Mouse (Mus musculus): ENCODE data around the gene Pdf. TPM values are rescaled to one million over a fixed set of nuclear protein-coding genes. Genes with fewer than 3 reads are reported as not detected.

Pdf gene
- polyA plus RNA-seq, 1 experiment from 2014 or later = 13.5 TPM

Small RNAs within 50 kb of the gene (microRNA-seq; reads per million reads assigned to microRNA genes)
- gene Mir7075 = 0.74 reads per million

Other genes starting within 250 kb of the Pdf start
- gene Has3, start 178.4 kb downstream of the Pdf start, polyA plus RNA-seq (2015; fragmentation: Nextera tagmentation; extraction: Ambion mirVana) = 0.02 and 0.04 TPM in 2 replicates
- 26.1 and 27.7 TPM in 2 replicates for gene Utp4, start 155.0 kb downstream of the Pdf start, polyA plus RNA-seq (2015; fragmentation: Nextera tagmentation; extraction: Ambion mirVana)
- gene Sntb2, start 112.9 kb downstream of the Pdf start, polyA plus RNA-seq (2015; fragmentation: Nextera tagmentation; extraction: Ambion mirVana) = 1.0 and 1.3 TPM in 2 replicates
- 20.4 and 20.9 TPM in 2 replicates for gene Vps4a, start 17.4 kb downstream of the Pdf start, polyA plus RNA-seq (2015; fragmentation: Nextera tagmentation; extraction: Ambion mirVana)
- 14.1 and 14.6 TPM in 2 replicates for gene Cog8, start 8.1 kb upstream of the Pdf start, polyA plus RNA-seq (2015; fragmentation: Nextera tagmentation; extraction: Ambion mirVana)
- 25.9 and 34.2 TPM in 2 replicates for gene Nip7, start 8.3 kb upstream of the Pdf start, polyA plus RNA-seq (2015; fragmentation: Nextera tagmentation; extraction: Ambion mirVana)
- 3.9 and 4.2 TPM in 2 replicates for gene Tmed6, start 17.0 kb upstream of the Pdf start, polyA plus RNA-seq (2015; fragmentation: Nextera tagmentation; extraction: Ambion mirVana)
- gene Terf2, start 47.9 kb upstream of the Pdf start, polyA plus RNA-seq (2015; fragmentation: Nextera tagmentation; extraction: Ambion mirVana) = 5.5 and 6.0 TPM in 2 replicates
- gene Cyb5b, start 102.0 kb upstream of the Pdf start, polyA plus RNA-seq (2015; fragmentation: Nextera tagmentation; extraction: Ambion mirVana) = 23.0 and 25.2 TPM in 2 replicates
- gene Nfat5, start 244.9 kb upstream of the Pdf start, polyA plus RNA-seq (2015; fragmentation: Nextera tagmentation; extraction: Ambion mirVana) = 1.5 TPM in 2 replicates

All from liver, embryonic 16.5 days (tissue).